Mouse (Mus musculus) thymus, adult 2 months (tissue): Measurements from ENCODE around the gene Vmn1r50.
"Not testable (repeated sequence)": the region's sequence is repeated elsewhere in the genome, so short reads cannot be mapped to it uniquely, and the experiment has no call there.

ENCODE experiments used
- CTCF ChIP-seq: fragments of 200-500 bp; IDR thresholded peaks from 2 replicates; pipeline ENCODE4 v1.5.1; 2012; ENCODE audit warnings: mild to moderate bottlenecking, control low read depth, low read length, moderate library complexity, borderline replicate concordance; ENCODE audit not compliant: control insufficient read depth, poor library complexity, insufficient read depth; ENCODE audit errors: extremely low read depth
- POLR2A ChIP-seq: fragments of 200-500 bp; IDR thresholded peaks from 2 replicates; pipeline ENCODE4 v1.6.1; 2012; ENCODE audit warnings: mild to moderate bottlenecking, low read length, control low read depth, moderate library complexity; ENCODE audit not compliant: control insufficient read depth, poor library complexity, insufficient read depth; ENCODE audit errors: extremely low read depth

GRCm38 (mm10) chr6:90122296-90122695 lies 21.1 kb downstream of the Vmn1r50 start, which contains the start of gene Vmn1r51:
- not testable (repeated sequence) for TF ChIP-seq POLR2A, CTCF
